Mouse (Mus musculus): ENCODE data around the gene Gm26965.
"Not testable (repeated sequence)": the region's sequence is repeated elsewhere in the genome, so short reads cannot be mapped to it uniquely, and the experiment has no call there.

The Gm26965 gene

GRCm38 (mm10) chr13:67525753-67526410 lies at the start of gene Gm26965, which contains the start of gene Zfp87:
TSS of gene Gm26965 (minus strand) at chr13:67526151.
TSS of gene Zfp87 (minus strand) at chr13:67526177.
- DNase-seq = peak; percentile 92

GRCm38 (mm10) chr13:67572591-67573189 lies 46.7 kb upstream of the Gm26965 start:
- DNase-seq = no peak

DNA sequence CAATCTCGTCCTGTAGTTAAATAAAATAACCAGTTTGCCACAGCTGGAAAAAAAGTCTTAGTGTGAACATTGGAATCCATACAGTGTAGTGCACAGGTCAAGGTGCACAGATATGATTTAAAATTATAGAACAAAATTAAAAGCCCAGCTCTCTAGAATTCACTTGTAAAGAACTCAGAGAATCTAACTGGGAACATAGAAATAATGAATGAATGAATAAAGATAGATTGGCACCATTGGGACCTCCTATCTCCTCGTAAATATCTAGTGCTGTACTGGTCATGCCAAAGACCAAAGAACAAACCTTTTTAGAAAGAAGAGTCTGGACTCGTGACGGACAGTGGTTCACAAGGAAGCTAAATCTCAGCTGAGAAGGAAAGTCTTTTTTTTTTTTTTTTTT lies 27.8 kb upstream of the Gm26965 start, which contains the start of gene Zfp748:
Gene Zfp748, minus strand, starts transcription at position 101 of the 400 bp plus-strand sequence.
- DNase-seq = no peak

GRCm38 (mm10) chr13:67552505-67553346 lies 26.8 kb upstream of the Gm26965 start:
- peak; percentile 90 for DNase-seq

DNA sequence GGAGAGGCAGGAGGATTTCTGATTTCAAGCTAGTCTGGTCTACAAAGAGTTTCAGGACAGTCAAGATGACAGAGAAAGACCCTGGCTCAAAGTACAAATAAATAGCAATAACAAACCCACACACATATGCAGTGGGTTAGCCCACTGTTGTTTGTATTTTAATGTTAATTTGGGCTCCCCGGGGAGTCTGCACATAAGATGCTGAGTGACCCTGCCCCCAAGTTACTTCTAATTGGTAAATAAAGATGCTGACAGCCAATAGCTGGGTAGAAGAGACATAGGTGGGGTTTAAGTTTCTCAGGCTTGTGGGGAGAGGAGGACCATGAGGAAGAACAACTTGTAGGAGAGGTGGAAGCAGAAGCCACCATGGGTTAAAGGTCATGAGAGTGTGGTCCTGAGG lies 20.0 kb upstream of the Gm26965 start:
- no peak for DNase-seq

DNA sequence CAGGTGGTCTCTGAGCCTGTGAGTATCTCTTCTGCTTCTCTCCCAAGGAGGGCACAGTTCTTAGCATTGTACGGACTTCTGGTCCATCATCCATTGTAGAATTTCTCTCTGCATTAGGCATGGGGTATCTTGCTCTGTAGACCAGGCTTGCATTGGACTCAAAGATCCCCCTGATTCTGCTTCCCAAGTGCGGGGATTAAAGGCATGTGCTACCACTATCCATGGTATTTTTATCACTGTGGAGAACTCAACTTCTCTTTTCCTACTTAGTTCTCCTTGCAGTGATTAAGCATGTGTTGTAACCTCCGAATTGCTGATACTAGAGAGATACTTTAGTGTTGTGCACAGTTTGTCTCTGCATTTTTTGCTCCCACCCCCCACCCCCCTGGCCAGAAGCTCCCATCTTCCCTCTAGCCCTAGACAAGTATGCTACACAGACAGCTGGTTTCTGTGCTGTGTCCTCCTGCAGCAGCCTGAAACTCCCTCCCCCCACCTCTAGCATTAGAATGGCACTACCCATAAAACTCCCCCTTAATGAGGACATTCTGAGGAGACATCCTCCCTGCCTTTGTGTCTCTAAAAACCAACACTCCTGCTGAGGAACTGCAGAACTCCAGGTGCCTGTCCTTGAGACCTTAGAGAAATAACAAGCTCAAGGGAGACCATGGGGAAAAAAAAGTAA lies 1.2 kb upstream of the Gm26965 start:
- DNase-seq = no peak

- DNase-seq = no peak
Observed at GRCm38 (mm10) chr13:67500908-67501307, 25.0 kb downstream of the Gm26965 start.

- peak; percentile 86 for DNase-seq
Observed at GRCm38 (mm10) chr13:67500084-67500719, 25.7 kb downstream of the Gm26965 start, which contains the start of gene Zfp58. TSS of gene Zfp58 (minus strand) at chr13:67500555.

GRCm38 (mm10) chr13:67495631-67496030 lies 30.3 kb downstream of the Gm26965 start:
- DNase-seq = no peak

DNA sequence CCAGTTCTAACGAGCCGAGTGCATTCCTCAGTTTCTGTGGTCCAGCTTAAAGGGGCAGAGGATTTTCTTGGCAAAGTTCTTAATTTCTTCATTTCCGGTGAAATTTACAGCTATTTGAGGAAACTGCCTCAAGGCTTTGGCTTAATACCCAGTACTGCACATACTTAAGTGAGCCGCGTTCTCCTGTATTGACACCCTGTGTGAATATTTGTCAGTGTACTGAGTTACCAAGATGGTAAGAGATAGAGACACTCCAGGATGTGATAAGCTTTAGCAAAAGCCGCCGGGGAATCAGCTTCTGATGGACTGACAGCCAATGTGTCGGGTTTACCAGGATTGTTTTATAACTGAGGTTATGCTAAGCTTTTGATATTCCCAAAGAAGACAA lies 41.5 kb downstream of the Gm26965 start:
- no peak for DNase-seq

- DNase-seq = peak; percentile 91
Observed at GRCm38 (mm10) chr13:67483625-67484423, 42.1 kb downstream of the Gm26965 start, which contains the start of gene Zfp874b. TSS of gene Zfp874b (minus strand) at chr13:67484258.

GRCm38 (mm10) chr13:67481528-67481927 lies 44.4 kb downstream of the Gm26965 start:
- DNase-seq = no peak

DNA sequence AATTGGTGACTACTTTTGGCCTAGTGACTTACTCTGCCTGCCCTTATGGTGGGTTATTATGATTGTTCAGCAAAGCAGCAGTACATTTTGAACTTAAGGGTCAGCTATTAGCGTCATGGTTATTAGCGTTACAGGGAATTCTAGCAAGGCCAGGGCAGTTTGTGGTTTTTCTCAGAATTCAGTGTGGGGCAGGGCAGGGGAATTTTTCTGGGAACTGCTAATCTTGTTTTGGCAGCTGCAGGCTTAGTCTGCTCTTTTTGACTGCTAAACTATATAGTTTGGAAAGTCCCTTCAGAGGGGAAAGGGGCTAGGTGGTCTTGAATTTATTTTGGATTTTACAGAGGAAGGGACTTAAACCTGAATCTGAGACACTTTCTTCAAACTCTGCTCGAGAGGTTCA lies 56.7 kb downstream of the Gm26965 start:
- no peak for DNase-seq

GRCm38 (mm10) chr13:67463506-67464185 lies 62.3 kb downstream of the Gm26965 start:
- not testable (repeated sequence) for DNase-seq

- DNase-seq = no peak
Observed at GRCm38 (mm10) chr13:67452021-67452309, 74.0 kb downstream of the Gm26965 start.

DNA sequence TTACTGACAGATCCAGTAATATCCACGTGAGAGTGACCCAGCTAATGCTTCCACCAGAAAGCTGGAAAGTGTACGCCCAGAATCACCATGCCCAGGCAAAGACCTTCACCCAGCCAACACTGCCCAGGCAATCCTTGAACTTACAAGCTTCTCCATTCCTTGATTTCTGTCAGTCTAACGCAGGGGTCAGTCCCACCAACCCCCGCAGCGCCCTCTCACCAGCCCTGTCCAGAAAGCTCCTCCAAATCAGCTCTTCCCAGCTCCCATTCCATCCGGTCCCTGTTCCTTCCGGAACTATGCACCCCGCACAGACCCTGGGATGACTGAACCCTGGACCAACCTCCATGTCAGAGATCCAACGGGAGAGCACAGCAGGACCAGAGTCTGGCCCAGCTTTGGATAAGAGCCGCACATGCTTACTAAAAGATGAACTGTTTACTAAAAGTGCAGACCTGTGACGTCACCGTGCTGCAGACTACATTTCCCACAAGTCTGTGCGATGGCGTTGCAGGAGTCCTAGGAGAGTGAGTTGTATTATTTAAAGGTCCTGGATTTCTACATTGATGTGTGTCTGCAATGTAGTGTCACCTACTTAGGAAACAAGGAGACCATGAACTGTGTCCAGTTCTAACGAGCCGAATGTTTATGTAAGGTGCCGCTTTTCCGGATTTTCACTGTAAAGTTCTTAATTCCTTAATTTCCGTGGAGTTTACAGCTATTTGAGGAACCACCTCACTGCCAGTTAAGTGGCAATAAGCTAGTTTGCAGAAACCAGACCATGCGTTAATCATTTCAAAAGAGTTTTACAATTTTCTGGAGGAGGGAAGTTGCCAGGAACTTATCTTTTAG lies 74.6 kb downstream of the Gm26965 start, which contains the start of gene Zfp874a:
Gene Zfp874a, minus strand, starts transcription at position 453 of the 849 bp plus-strand sequence.
- peak; percentile 95 for DNase-seq
